Mouse (Mus musculus): ENCODE data around the gene Gm37240.

The Gm37240 gene

DNA sequence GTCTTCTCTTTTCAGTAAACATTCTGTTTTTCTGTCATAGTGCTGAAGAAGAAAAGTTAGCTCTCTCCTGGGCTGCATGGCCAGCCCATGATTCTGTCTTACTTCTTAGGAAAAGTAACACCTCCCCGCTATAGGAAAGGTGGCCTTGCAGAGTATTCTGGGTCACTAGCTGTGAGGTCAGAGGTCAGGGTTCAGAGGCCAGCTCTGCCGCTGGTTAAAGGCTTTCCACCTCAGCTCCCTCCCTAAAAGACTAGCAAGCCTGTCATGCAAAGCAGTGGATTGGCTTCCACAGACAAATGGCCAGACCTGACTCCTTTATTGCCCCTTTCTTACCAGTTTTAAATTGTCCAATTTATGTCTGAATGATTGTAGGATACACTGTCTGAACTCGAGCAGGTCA, 23.3 kb downstream of the Gm37240 start:
- DNase-seq: no peak

DNA sequence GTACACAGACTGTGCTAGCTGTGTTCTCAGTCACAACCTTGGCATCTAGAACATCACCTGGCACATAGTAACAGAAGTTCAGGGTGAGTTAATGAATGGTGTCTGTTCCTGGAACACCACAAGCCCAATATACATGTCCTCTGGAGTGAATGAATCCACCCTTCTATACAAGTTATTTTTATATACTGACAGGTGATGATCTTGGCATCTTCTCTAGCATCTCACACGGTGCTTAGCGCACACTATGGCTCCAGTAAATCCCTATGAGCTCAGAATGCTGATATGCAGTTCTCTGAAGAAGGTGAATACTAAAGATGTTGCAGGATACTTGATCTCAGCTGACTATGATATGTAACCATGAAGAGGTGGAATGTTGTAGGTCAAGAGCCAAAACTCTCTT, 24.4 kb downstream of the Gm37240 start:
- no peak for DNase-seq

DNA sequence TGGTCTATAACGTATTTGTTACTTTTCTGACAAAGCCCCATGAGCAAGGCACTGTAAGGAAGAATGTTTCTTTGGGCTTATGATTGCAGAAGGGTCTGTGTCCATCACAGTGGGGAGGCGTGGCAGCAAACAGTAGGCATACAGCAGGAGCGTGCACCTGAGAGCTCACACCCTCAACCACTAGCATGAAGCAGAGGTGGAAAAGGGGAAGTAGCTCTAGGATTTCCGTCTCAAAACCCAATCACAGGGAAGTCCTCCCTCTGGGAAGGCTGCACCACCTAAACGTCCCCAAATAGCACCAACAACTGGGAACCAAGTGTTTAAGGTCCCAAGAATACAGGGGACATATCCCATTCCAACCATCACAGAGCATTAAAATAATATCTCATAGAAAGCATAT, 26.3 kb downstream of the Gm37240 start:
- no peak for DNase-seq

DNA sequence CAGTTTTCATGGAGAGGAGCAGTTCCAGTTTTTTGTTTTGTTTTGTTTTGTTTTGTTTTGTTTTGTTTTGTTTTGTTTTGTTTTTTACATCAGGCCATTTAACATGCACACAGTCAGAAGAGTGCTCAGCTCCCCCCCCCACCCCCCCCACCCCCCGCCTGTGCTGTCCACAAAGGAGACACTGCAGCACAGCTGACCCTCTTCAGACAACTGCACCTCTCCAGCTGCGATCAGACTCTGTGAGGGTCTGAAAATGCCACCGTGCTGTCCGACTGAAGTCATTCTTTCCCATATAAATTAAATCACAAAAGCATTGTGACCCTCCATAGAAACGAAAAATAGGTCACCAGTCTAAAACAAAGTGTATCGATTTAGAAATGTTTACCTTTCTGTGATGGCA, 28.0 kb downstream of the Gm37240 start:
- no peak for DNase-seq

DNA sequence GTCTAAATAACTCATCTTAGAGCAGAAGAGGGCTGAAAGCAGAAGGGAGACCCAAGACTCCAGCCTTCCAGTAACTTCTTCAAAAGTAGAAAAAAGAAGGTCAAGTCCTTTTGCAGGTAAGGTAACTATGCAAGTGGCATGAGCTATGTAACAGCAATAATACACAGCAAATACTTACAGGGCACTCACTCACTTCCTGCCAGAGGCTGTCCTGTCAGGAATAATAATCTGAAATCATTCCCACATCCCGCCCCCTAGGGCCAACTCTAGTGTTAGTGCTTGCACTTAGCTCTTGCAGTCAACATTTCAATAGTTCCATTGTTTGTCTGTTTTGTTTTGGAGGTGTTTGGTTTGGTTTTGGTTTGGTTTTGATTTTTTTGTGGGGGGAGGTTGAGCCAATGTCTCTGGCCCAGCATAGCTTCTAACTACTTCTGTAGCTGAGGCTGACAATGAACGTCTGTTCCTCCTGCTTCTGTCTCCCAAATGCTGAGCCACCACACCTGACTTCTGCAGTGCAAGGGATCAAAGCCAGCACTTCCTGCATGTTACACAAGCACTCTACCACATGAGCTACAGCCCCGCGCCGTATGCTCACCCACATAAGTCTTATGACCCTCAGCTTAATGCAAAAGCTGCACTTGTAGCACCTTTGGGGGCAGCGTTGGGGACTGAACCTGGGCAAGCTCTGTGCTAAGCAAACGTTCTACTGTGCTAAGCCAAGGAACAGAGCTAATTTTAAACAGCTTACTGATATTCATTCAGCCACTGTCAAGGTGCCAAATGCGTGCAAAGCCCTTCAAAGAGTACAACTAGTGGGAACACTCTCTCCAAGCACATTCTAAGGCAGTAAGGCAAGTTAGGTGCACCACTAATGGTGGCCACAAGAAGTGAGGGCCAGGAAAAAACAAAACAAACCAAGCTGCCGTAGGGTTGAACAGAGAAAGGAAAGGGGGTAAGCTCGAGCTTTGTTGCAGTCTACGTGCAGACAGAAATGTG, 28.9 kb downstream of the Gm37240 start:
- DNase-seq: no peak

DNA sequence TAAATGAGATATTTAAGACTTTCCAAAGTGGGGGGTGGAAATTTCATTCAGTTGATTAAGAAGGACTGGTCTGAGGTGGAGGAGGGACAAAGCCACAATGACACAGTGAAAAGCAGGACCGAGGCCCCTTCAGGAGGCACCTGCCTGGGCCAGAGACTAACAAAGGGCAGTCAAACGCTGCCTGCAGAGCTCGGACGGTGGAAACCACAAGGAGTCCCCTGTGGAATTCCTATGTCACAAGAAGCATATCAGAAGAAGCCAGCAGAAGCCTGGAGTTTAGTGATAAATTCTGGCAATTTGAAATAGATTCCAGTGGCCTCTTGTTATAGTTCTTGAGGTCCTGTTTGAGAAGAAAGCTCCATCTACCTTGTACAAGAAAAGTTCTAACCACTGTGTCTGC, 30.2 kb downstream of the Gm37240 start:
- DNase-seq: no peak

DNA sequence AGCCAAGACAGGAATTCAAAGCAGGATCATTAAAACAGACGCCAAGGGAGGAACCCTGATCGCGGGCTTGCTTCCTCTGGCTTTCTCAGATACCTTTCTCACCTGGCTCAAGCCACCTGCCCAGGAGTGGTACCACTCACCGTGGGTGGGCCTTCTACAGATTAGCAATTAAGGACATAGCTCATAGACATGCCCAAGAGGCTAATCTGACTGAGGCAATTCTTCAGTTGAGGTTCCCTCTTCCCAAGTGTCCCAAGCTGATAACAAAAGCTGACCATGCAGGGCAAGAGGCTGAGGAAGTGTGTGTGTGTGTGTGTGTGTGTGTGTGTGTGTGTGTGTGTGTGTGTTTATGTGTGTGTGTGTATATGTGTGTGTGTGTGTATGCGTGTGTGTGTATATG, 31.4 kb downstream of the Gm37240 start:
- no peak for DNase-seq

DNA sequence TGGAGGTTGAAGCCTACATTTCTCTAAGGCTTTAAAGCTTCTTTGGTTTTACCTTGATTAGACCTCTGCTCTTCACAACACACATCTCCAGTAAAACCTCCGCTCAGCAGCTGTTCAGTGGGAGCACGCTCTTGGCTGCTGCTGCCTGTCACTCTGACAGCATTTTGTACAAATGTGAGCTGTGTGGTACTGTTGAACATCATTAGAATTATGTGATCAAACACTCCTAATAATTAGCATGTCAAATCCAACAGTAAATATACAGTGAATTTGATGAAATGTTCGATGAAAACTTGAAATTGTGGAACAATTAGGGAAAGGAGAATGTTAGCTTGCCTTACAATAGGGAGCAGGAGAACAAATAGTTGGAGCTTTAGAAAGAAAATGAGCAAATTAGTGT, 32.3 kb downstream of the Gm37240 start:
- DNase-seq: no peak

DNA sequence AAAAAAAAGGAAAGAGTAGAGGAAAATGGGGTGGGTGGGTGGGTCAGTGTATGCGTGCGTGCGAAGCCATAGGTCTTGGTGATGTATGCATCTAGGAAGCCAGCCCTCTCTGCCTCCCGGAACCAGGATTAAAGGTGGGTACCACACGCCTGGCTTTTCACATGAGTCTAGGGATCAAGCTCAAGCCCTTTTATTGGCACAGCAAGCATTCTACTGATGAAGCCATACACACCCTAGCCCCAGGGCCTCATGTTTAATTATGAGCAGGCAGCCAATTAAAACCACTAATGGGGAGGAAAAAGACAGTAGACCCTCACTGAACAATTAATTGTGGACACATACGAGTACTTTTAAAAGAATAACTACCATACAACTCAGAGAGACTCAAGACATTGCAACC, 33.2 kb downstream of the Gm37240 start:
- DNase-seq: no peak

DNA sequence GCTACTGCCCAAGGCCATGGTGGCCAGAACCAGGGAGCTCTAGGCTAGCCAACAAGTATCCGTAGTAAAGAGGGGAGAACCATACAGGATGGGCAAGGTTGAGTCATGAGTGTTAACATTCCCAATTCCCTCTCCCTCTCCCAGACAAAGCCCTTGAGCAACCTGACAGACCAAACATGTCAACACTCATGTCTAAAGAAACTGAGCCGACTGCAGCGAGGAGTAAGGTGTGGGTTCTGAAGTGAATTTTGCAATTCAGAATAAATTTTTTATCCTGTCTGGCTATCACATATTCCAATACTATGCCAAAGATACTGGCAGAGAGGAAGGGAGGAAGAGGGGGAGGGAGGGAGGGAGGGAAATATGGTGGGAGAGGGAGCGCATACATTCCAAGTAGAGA, 33.6 kb downstream of the Gm37240 start:
- no peak for DNase-seq

DNA sequence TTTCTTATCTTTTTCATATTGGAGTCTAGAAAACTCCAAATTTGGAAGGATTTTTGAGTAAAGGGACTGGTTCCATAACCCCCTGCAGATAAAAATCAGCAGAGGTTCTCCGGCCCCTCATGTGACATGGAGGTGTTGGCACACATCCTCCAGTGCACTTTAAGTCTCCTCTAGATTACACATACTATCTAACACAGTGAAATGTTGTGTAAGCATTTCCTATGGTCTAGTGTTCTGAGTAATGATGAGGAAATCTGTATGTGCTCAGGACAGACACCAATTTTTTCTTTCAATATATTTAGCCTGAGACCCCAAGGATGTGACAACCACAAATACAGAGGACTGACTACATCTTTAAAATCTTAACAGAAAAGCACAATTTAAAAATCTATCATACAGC, 37.2 kb downstream of the Gm37240 start:
- no peak for DNase-seq

DNA sequence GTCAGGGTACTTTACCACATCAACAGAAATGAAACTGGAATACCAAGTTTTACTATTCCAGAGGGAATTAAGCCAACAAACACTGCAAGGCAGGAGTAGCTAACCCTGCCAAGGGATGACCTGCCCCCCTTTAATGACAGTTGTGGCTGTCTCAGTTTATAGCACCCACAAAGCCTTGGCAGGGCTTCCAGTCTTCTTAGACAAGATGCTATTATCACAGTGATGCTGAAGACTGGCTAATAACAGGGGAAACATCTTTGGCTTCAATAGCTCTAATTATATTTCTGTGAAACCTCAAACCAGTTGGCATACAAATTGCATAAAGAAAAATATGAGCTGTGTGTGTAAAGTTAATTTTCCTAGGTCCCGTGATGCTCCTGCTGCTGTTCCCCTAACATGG, 41.0 kb downstream of the Gm37240 start:
- no peak for DNase-seq

DNA sequence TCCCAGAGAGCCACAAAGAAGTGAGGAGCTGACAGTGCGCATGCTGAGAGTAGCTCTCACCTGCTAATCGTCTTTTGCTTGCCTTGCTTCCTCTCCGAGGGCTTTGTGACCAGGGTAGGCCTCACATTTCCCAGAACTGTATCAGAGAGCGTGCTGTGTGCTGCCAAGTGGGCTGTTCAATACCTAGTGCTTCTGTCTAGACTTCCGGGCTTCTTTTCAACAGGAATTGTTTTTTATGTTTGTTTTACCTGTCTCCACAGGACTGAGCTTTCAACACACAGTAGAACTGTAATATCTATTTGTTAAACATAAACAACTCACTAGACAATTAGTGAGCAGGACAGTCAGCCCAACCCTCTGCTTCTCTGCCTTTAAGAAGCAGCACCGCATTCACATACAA, 42.0 kb downstream of the Gm37240 start:
- DNase-seq: no peak

DNA sequence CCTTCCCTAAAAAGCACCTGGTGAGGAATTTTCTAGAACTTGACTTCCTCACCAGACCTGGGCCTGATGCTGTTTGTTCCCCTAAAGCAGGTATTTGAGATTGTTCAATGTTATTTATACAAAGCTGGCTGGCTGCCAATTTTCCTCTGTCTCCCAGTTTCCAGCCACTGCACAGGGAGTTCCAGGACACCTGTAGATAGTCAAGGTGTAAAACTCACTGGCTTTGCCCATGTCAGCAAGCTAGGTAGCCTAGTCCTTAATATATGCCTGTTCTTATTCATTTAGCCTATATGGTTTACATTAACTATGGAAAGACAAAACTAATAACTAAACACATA, 44.5 kb downstream of the Gm37240 start:
- no peak for DNase-seq

DNA sequence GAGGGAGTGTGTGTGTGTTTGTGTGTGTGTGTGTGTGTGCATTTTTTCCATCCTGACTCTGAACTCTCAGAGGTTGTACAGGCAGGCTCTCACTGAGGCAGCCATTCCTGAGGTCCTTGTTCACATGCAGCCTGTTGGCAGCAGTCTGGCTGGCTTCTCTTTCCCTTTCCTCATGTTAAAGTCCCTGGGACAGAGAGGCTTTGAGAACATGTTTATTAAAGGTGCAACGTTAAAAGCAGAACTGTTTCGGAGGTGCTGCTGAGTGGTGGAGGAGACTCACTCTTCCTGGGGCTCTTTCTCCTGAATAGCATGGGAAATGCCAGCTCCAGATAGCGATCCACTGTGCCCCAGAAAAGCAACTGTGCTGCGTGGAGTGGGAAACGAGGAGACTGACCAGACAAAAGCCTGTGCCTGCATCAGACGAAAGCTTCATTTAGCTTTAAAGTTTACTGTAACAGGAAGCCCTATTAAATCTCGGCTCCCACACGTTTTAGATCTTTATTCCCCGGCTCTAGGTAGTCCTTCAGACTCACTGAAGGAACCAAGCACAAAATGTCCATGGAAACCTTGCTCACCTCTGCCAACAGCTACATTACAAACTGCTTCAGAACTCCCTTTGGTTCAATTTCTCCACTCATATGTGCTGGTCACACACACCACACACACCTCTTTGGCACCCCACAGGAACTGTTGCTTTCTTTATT, 45.0 kb downstream of the Gm37240 start:
- DNase-seq: no peak

DNA sequence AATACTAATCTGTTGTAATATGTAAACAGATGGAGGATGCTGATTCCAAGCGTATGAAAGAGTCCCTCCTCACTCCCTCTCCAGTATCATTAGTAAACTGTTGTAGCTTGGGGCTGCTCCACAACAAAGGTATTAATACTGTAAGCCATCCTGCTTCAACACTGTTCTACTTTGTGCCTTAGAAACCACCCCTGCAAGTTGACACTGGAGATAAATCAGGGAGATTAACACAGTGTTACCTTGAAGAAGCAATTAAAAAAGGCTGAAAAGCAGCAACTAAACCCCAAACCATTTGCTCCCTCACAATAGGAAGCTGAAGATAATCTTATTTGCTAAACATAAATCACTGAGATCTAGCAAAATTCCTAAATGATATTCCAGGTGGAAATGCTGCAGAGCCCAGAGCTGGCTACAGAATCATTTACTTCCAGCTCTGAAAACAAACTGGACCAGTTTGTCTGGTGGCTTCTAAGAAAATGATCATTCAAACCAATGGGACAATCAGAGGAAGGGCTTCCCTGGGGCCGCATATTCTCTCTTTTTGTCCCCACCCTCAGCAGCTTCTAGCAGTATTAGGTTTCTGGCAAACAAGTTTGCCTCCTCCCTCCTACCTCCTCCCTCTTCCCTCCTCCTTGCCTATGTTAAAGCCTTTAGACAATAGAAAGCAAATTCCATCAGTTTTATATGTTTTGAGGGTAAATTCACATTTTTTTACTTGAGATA, 45.7 kb downstream of the Gm37240 start:
- no peak for DNase-seq

DNA sequence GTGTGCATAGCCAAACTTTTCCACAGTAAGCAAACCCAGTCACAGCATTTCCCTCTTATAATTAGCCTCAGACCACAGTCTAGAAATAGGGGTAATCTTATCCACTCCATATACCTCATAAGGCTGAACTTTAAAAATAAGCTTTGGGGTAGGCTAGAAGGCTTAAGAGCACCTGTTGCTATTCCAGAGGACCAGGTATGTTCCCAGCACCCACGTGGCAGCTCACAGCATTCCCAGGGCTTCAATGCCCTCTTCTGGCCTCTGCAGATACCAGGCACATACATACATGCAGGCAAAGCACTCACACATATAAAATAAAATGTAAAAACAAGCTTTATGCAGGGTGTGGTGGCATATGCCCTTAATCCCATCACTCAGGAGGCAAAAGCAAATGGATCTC, 53.7 kb downstream of the Gm37240 start:
- DNase-seq: no peak

DNA sequence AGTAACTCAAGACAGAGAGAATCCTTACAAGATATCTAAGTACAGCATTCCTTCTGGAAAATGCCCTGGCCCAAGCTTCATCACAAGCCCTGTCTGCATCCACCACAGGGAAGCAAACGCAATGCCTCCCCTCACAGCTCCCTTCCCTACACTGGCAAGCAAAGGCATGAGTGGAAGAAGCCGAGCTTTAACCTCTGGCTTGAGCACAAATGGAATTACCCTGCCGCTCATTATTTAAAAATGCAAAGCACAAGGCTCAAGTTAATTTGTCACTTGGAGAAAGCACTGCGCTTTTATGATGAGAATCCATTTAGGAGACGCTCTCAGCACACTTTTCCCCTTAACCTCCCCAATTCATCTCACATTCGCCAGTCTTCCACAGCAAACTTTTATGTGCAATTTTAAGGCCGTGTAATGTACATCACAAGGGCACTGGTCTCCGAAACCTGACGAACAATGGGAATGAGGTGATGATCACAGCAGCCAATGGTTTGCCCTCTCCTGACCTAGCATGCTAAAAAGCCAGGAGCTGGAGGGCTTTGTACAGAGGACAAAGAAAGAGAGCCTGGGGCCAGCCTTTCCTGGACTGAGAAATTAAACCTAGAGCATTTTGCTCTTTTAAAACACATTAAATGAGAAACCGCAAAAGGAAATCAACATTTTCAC, 54.7 kb downstream of the Gm37240 start:
- DNase-seq: no peak

DNA sequence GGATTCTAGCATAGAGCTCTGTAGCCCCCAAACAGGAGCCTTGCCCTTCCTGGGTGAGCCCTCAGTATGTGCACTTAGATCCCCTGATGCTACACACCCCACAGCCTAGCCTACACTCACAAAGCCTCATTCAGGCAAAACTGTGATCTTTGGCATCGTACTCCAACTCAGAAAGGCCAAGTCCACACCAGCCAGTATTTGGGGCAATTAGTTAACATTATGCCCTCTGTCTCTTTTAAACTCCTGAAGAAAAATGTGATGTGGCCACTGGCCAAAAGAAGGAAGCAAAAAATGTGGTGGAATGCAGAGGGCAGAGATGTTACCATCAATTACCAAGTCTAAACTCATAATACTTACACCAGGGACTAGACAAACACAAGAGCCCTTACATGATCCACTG, 55.5 kb downstream of the Gm37240 start:
- no peak for DNase-seq

DNA sequence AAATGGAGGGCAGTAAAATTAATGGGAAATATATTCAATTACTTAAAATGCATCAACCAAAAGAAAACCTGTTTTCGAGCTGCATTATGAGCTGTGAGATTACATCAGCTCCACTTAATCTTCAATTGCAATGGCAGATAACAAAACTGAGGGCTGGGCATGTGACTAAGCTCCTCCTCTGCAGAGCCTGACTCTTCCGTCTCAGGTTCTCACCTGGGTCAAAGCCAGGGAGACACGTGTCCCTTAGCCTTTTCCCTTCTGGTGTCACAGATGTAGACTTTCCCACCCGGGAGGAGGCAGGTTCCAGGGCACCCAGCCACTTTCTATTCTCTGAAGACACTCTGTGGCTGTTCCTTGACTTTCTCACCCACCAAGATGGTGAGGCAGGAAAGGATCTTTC, 58.3 kb downstream of the Gm37240 start:
- peak; percentile 6 for DNase-seq

DNA sequence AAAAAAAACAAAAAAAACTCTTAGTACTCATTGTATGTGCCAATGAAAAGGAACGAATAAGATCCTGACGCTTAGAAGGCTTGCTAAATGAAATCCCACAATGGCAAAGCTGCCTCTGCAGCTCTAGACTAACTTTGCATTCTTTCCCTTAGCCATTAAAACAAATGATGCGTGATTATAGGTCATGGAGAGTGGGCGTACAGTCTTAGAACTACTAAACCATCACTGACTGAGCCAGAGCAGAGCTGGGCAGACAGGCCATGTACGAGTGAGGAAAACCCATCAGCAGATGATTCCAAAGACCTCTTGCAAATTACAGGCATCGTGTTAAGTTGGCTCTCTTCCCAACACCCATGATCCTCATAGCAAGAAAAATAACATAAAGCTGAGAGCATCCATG, 59.5 kb downstream of the Gm37240 start:
- DNase-seq: no peak

DNA sequence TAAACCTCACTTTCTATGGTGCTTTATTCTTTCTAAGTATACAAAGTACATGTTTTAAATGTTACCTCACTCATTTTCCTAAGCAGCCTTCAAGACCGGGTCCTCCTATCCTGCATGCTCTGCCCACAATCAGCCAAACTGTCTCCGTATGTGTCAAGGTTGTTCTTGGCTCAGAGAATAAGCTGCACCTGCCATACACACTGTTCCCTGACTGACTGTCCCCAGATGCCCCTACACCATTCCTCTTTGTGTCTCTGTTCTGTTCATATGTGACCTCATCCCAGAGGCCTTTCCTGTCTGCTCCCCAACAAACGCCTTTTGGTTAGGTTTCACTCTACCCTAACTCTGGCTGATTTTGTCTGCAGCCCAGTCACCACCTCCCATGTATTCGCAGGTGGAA, 60.0 kb downstream of the Gm37240 start:
- DNase-seq: no peak

DNA sequence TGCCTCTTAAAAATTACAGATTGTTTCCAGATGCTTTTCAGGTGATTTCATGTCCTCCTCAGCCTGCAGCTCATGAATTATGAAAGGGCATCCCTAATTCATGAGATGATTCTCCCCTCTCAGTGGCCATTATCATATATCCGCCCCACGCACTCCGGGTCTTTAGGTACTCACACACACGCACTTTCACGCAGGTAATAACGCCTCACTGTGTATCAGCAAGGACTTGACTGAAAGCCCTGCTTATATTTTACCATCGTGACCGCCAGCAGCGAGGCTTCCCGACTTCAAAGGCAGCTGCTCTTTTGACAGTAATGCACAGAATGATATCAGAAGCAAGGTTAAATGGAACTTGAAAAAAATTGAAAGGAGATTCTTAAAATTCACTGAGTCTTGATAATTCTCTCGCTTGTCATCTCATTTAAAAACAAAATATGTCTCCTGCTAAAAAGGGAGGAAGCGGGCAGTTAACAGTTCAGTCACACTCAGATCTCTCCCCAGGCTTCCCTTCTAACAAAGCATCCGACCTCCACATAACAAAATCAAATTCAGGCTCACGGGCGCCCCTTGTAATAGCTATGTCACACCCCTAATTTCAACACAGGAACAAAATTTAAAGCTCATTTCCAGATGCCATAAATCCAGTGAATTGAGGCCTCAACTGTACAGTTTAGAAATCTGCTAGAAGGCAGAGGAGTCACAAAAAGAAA, 66.3 kb downstream of the Gm37240 start:
- no peak for DNase-seq
